Mouse (Mus musculus) embryonic facial prominence, embryonic 11.5 days (tissue): ENCODE measurements around the gene Erc2. TPM values are rescaled to one million over a fixed set of nuclear protein-coding genes. Genes with fewer than 3 reads are reported as not detected.

Experiments
- ATAC-seq: fragments of 200-750 bp; cut with Nextera tagmentation; replicated peaks from 2 replicates; pipeline ENCODE4 v1.8.0; 2017; ENCODE audit warnings: low read depth; ENCODE audit not compliant: insufficient number of reproducible peaks, low FRiP score, low TSS enrichment
- DNase-seq: peaks from one replicate; pipeline ENCODE4 v3.0.0-alpha.2; 2015; ENCODE audit warnings: low spot score
- H3K27ac ChIP-seq: fragments of 300-500 bp; sonication (generic); replicated peaks from 2 replicates; pipeline ENCODE4 v1.5.1; 2014; ENCODE audit warnings: mild to moderate bottlenecking, low read depth, low read length, control low read depth
- H3K27me3 ChIP-seq: fragments of 300-500 bp; sonication (generic); 2 replicates; pipeline ENCODE4 v1.6.1; 2014; ENCODE audit warnings: mild to moderate bottlenecking, low read length, moderate library complexity, mixed read lengths; ENCODE audit not compliant: control insufficient read depth, insufficient read depth
- H3K36me3 ChIP-seq: fragments of 300-500 bp; sonication (generic); replicated peaks from 2 replicates; pipeline ENCODE4 v1.6.1; 2014; ENCODE audit warnings: low read depth, mild to moderate bottlenecking, low read length, moderate library complexity, mixed read lengths; ENCODE audit not compliant: control insufficient read depth, insufficient read depth
- H3K4me1 ChIP-seq: fragments of 300-500 bp; sonication (generic); 2 replicates; pipeline ENCODE4 v1.6.1; 2014; ENCODE audit warnings: low read length, mixed read lengths; ENCODE audit not compliant: control insufficient read depth, insufficient read depth
- H3K4me2 ChIP-seq: fragments of 300-500 bp; sonication (generic); 2 replicates; pipeline ENCODE4 v1.6.1; 2014; ENCODE audit warnings: low read depth, mild to moderate bottlenecking, control low read depth, low read length, moderate library complexity
- H3K4me3 ChIP-seq: fragments of 300-500 bp; sonication (generic); 2 replicates; pipeline ENCODE4 v1.5.1; 2014; ENCODE audit warnings: low read depth, low read length, control low read depth
- H3K9ac ChIP-seq: fragments of 300-500 bp; sonication (generic); replicated peaks from 2 replicates; pipeline ENCODE4 v1.6.1; 2014; ENCODE audit warnings: mild to moderate bottlenecking, control low read depth, low read length
- H3K9me3 ChIP-seq: fragments of 300-500 bp; sonication (generic); replicated peaks from 2 replicates; pipeline ENCODE4 v1.6.1; 2016; ENCODE audit warnings: mild to moderate bottlenecking, low read length, inconsistent platforms, mixed read lengths; ENCODE audit not compliant: control insufficient read depth
- whole genome bisulfite sequencing: fragments of 180-500 bp; shearing (Covaris S2); extraction: QIAGEN DNeasy Blood & Tissue Kit; methylation state at CpG from one replicate; pipeline ENCODE4 v1.1.7; 2014; 5-methylcytosine and 5-hydroxymethylcytosine counted together
- polyA plus RNA-seq: library from polyadenylated mRNA; unstranded; fragments of >200 nt; fragmentation: Nextera tagmentation; extraction: Ambion mirVana; gene quantifications from 2 replicates; pipeline ENCODE4 v1.2.1, GENCODE M21; 2014

Gene Erc2
- polyA plus RNA-seq, 1 experiment from 2014 or later = 5.2 TPM

- no peaks in the 10 kb centered on the region for H3K9me3 ChIP-seq
- no peak overlapping the region for H3K4me3 ChIP-seq
- no peak for DNase-seq
- H3K27ac ChIP-seq = no peak overlapping the region
- H3K4me2 ChIP-seq = no peak overlapping the region
- 83% methylated on average over 2 of the region's 2 CpGs for WGBS
- no peak for ATAC-seq
- no peaks in the 10 kb centered on the region for H3K36me3 ChIP-seq
- no peak overlapping the region for H3K9ac ChIP-seq
- H3K27me3 ChIP-seq = no peaks in the 10 kb centered on the region
- H3K4me1 ChIP-seq = no peaks in the 10 kb centered on the region
Observed at GRCm38 (mm10) chr14:27636556-27636955, 14.3 kb downstream of the Erc2 start.

DNA sequence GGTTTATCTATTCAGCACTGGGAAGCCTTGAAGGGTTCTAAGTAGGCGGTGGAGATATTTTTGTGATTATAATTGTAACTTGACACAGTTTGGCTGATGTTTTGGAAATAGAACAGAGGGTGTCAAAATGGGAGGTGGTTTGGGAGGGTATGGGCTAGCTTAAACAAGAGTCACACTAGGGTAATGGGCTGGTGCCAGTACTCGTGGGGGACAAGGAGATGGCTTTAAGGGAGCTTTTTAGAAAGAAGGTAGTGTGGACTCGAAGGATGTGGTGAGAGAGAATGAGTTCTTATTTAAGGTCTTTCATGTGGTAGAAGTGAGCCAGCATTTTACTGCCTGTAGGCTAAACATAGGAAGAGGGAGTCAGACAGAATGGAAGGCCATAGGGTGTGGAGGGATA is 19.2 kb downstream of the Erc2 start:
- no peak overlapping the region for H3K4me3 ChIP-seq
- whole genome bisulfite sequencing = 73% methylated on average over 3 of the region's 3 CpGs
- H3K9ac ChIP-seq = no peak overlapping the region
- no peaks in the 10 kb centered on the region for H3K4me1 ChIP-seq
- ATAC-seq (no peak), DNase-seq (no peak)
- no peaks in the 10 kb centered on the region for H3K9me3 ChIP-seq
- H3K27ac ChIP-seq = no peak overlapping the region
- H3K36me3 ChIP-seq = no peaks in the 10 kb centered on the region
- H3K4me2 ChIP-seq = no peak overlapping the region
- H3K27me3 ChIP-seq = no peaks in the 10 kb centered on the region

DNA sequence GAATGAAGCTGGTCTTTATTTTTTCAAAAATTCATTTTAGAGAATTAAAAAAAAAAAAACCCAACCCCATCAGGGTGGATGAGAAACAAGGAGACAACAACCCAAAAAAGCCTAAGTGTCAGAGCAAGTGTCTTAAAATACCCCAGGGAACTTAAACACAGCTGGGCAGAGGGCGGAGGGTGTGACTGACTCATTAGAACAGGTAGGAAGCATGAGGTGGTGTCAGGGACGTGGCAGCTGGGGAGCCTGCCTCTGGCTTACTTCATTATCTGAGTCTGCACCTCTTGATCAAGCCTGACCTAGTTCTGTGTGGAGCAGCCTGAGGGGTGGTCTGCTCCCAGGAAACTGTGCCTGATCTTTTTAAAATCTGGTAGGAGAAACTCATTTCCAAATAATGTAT is 20.8 kb downstream of the Erc2 start:
- Histone ChIP-seq H3K9ac (no peak overlapping the region), H3K4me2 (no peak overlapping the region), H3K27ac (no peak overlapping the region), H3K4me3 (no peak overlapping the region), H3K9me3 (no peaks in the 10 kb centered on the region), H3K4me1 (no peaks in the 10 kb centered on the region), H3K36me3 (no peaks in the 10 kb centered on the region), H3K27me3 (no peaks in the 10 kb centered on the region)
- 55% methylated on average over 2 of the region's 2 CpGs for WGBS
- ATAC-seq = no peak
- DNase-seq = no peak

DNA sequence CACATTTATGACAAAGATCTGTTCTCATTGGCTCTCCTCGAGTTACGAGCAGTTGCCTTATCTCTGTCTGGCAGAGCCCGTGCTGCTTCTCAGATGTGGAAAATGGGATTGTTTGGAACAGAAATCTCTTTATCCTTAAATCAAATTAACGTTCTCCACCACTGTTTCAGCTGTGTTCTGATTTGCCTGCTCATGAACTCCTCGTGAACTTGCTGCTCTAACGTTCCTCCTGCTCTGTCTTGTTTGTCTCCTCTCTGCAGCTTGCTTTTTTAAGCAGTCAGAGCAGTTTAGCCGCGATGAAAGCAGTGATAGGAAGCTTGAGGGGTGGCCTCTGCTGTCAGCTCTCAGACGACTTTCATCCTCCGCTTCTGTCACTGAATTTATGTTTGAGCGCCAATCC is 32.4 kb downstream of the Erc2 start:
- Histone ChIP-seq H3K36me3 (no peaks in the 10 kb centered on the region), H3K27me3 (no peaks in the 10 kb centered on the region), H3K4me2 (no peak overlapping the region), H3K27ac (no peak overlapping the region), H3K9me3 (no peaks in the 10 kb centered on the region), H3K4me3 (no peak overlapping the region), H3K9ac (no peak overlapping the region), H3K4me1 (no peaks in the 10 kb centered on the region)
- WGBS = 50% methylated on average over 11 of the region's 11 CpGs
- DNase-seq = peak; percentile 32
- ATAC-seq = no peak

- Histone ChIP-seq H3K4me3 (no peak overlapping the region), H3K27ac (no peak overlapping the region), H3K9ac (no peak overlapping the region), H3K36me3 (no peaks in the 10 kb centered on the region), H3K27me3 (no peaks in the 10 kb centered on the region), H3K4me1 (no peaks in the 10 kb centered on the region), H3K4me2 (no peak overlapping the region), H3K9me3 (no peaks in the 10 kb centered on the region)
- ATAC-seq (no peak), DNase-seq (no peak)
- 85% methylated on average over 3 of the region's 3 CpGs for WGBS
Observed at GRCm38 (mm10) chr14:27658616-27659015, 36.4 kb downstream of the Erc2 start.

DNA sequence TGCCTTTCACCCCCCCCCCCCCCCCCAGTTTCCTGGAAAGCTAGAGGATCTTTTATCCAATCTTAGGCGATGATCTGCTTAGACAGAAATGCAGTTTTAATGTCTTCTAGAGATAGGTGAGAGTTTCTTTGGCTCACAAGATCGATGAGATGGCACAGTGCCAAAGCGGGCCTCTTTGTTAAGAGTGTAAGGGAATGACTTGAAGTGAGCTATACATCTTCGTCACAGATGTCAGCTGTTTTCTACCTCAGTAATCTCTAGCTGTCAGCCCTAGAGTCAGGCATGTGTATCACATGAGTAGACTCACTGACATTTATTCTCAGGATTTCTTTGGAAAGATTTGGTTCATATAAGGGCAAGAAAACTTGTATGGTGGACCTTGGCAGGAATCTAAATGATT is 39.2 kb downstream of the Erc2 start:
- Histone ChIP-seq H3K9me3 (no peaks in the 10 kb centered on the region), H3K36me3 (no peaks in the 10 kb centered on the region), H3K27me3 (no peaks in the 10 kb centered on the region), H3K27ac (no peak overlapping the region), H3K9ac (no peak overlapping the region), H3K4me2 (no peak overlapping the region), H3K4me1 (no peaks in the 10 kb centered on the region), H3K4me3 (no peak overlapping the region)
- WGBS = 74% methylated on average over 4 of the region's 4 CpGs
- ATAC-seq (no peak), DNase-seq (no peak)

GRCm38 (mm10) chr14:27662251-27662650 is 40.0 kb downstream of the Erc2 start:
- Histone ChIP-seq H3K9ac (no peak overlapping the region), H3K27me3 (no peaks in the 10 kb centered on the region)

GRCm38 (mm10) chr14:27667016-27667852 is 45.0 kb downstream of the Erc2 start:
- ATAC-seq (no peak), DNase-seq (no peak)
- Histone ChIP-seq H3K4me2 (no peak overlapping the region), H3K4me1 (no peaks in the 10 kb centered on the region), H3K27ac (no peak overlapping the region), H3K9ac (no peak overlapping the region), H3K9me3 (no peaks in the 10 kb centered on the region), H3K4me3 (no peak overlapping the region), H3K27me3 (no peaks in the 10 kb centered on the region), H3K36me3 (no peaks in the 10 kb centered on the region)
- WGBS = 87% methylated on average over 11 of the region's 11 CpGs

More at GRCm38 (mm10) chr14:27662251-27662650, 40.0 kb downstream of the Erc2 start:
- H3K36me3 ChIP-seq = no peaks in the 10 kb centered on the region
- no peaks in the 10 kb centered on the region for H3K4me1 ChIP-seq
- no peak overlapping the region for H3K27ac ChIP-seq
- ATAC-seq (no peak), DNase-seq (no peak)
- no peak overlapping the region for H3K4me2 ChIP-seq
- H3K9me3 ChIP-seq = no peaks in the 10 kb centered on the region
- no peak overlapping the region for H3K4me3 ChIP-seq
